Mouse (Mus musculus) lung, adult 2 months (tissue): ENCODE data around the gene Fgfr1op2.

ENCODE experiments used
- CTCF ChIP-seq: fragments of 200-500 bp; IDR thresholded peaks from 2 replicates; pipeline ENCODE4 v1.5.1; 2011; ENCODE audit warnings: mild to moderate bottlenecking, low read length, control low read depth; ENCODE audit not compliant: insufficient read depth
- POLR2A ChIP-seq: fragments of 200-500 bp; IDR thresholded peaks from 2 replicates; pipeline ENCODE4 v1.6.1; 2011; ENCODE audit warnings: low read depth, mild to moderate bottlenecking, control low read depth, low read length, borderline replicate concordance; ENCODE audit errors: extremely low read depth

- TF ChIP-seq CTCF: no peak
- no peak for TF ChIP-seq POLR2A
Measured at GRCm38 (mm10) chr6:146643184-146643570, 66.2 kb downstream of the Fgfr1op2 start.
